Mouse (Mus musculus): ENCODE data around the gene Prss34. TPM values are rescaled to one million over a fixed set of nuclear protein-coding genes. Genes with fewer than 3 reads are reported as not detected.

Prss34 gene
- polyA plus RNA-seq (2016; fragmentation: Nextera tagmentation; extraction: Ambion mirVana) = not detected in 2 replicates

- no peak within 1 kb of the TSS for H3K9ac ChIP-seq
- ATAC-seq (ENCODE audit: insufficient number of reproducible peaks, insufficient read depth, low FRiP score, low TSS enrichment) = no peak
- WGBS = 79% methylated on average over 5 of the region's 5 CpGs
- H3K4me2 ChIP-seq (replicated peaks) = no peak within 1 kb of the TSS
- H3K9me3 ChIP-seq = no peaks in the 10 kb centered on the region
- H3K36me3 ChIP-seq = no peaks in the 10 kb centered on the region
- no peaks in the 10 kb centered on the region for H3K4me1 ChIP-seq
- no peak within 1 kb of the TSS for H3K4me3 ChIP-seq
- no peaks in the 10 kb centered on the region for H3K27me3 ChIP-seq
- no peak within 1 kb of the TSS for H3K27ac ChIP-seq
Measured at GRCm38 (mm10) chr17:25298094-25298493, at the start of gene Prss34. Gene Prss34 (plus strand): TSS chr17:25298394.

GRCm38 (mm10) chr17:25250181-25250835, 47.9 kb upstream of the Prss34 start:
- H3K27ac ChIP-seq = no peak overlapping the region
- no peaks in the 10 kb centered on the region for H3K9me3 ChIP-seq
- WGBS = 80% methylated on average over 8 of the region's 8 CpGs
- ATAC-seq (ENCODE audit: insufficient number of reproducible peaks, insufficient read depth, low FRiP score, low TSS enrichment) = no peak
- H3K27me3 ChIP-seq = peaks cover 29% of the 10 kb centered on the region
- H3K4me1 ChIP-seq = peaks cover 6% of the 10 kb centered on the region; the same call in 1 of the 2 replicates
- H3K9ac ChIP-seq = no peak overlapping the region
- H3K4me3 ChIP-seq = no peak overlapping the region
- 0 out of 2 replicates have a peak, but pooled peaks cover 4% of the 10 kb centered on the region for H3K36me3 ChIP-seq
- H3K4me2 ChIP-seq (replicated peaks) = no peak overlapping the region

- H3K27me3 ChIP-seq = peaks cover 39% of the 10 kb centered on the region
- WGBS = 45% methylated on average over 3 of the region's 3 CpGs
- H3K27ac ChIP-seq = no peak overlapping the region
- no peak overlapping the region for H3K9ac ChIP-seq
- H3K9me3 ChIP-seq = no peaks in the 10 kb centered on the region
- H3K4me3 ChIP-seq = no peak overlapping the region
- H3K4me2 ChIP-seq (replicated peaks) = no peak overlapping the region
- H3K36me3 ChIP-seq = no peaks in the 10 kb centered on the region
- ATAC-seq (ENCODE audit: insufficient number of reproducible peaks, insufficient read depth, low FRiP score, low TSS enrichment) = no peak
- peaks cover 16% of the 10 kb centered on the region for H3K4me1 ChIP-seq
Measured at GRCm38 (mm10) chr17:25252643-25253042, 45.6 kb upstream of the Prss34 start.

GRCm38 (mm10) chr17:25253760-25254159, 44.4 kb upstream of the Prss34 start:
- no peak overlapping the region for H3K4me3 ChIP-seq
- no peak for ATAC-seq (ENCODE audit: insufficient number of reproducible peaks, insufficient read depth, low FRiP score, low TSS enrichment)
- H3K4me1 ChIP-seq = peaks cover 16% of the 10 kb centered on the region
- H3K27me3 ChIP-seq = peaks cover 39% of the 10 kb centered on the region
- no peak overlapping the region for H3K9ac ChIP-seq
- no peaks in the 10 kb centered on the region for H3K36me3 ChIP-seq
- H3K9me3 ChIP-seq = no peaks in the 10 kb centered on the region
- H3K4me2 ChIP-seq (replicated peaks) = no peak overlapping the region
- WGBS = 32% methylated on average over 10 of the region's 10 CpGs
- no peak overlapping the region for H3K27ac ChIP-seq

DNA sequence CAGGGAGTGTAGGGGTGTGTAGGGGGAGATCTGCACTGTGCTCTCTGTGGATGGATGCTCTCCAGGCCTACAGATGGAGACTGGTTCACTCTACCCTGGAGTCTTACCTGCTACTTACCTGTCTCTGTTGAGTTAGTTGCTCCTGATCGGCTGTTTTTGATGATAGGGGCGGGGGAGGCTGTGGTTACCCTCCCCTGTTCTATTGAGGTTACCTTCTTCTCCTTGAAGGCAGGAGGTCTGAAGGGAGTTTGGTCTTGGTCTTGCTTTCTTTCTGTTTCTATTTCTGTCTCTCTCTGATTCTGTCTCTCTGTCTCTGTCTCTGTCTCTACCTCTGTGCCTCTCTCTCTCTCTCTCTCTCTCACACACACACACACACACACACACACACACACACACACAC, 43.1 kb upstream of the Prss34 start:
- peaks cover 16% of the 10 kb centered on the region for H3K4me1 ChIP-seq
- no peak overlapping the region for H3K27ac ChIP-seq
- H3K4me2 ChIP-seq (replicated peaks) = no peak overlapping the region
- peaks cover 39% of the 10 kb centered on the region for H3K27me3 ChIP-seq
- 34% methylated on average over 2 of the region's 2 CpGs for WGBS
- ATAC-seq (ENCODE audit: insufficient number of reproducible peaks, insufficient read depth, low FRiP score, low TSS enrichment) = no peak
- no peaks in the 10 kb centered on the region for H3K9me3 ChIP-seq
- no peak overlapping the region for H3K9ac ChIP-seq
- H3K36me3 ChIP-seq = peaks cover 10% of the 10 kb centered on the region
- no peak overlapping the region for H3K4me3 ChIP-seq

DNA sequence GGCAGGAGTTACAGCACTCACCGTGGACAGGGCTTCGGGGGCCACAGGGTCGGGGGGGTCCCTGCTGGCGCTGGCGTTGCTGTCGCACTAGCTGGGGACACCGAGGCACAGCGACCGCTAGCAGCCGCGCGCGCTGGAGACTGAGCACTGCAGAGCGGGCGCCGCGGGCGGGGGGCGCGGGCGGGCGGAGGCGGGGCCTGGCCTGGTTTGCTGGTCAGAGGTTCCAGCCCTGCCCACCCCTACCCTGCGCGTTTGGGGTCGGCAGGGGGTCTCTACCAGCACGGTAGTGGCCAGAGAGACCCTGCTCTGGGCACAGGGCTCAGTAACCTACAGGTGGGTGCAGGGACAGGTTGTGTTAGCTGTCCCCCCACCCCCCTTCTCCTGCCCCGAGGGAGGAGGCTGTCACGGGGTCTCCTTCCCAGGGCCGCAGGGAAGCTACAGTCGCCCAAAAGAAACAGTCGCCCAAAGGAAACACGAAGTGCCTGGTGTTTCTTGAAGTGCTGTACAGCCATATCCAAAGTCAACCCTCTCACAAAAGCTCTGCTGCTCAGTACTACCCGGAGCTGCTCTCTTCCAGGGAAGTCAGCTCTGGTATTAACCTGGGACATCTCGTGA, 41.9 kb upstream of the Prss34 start, which contains the start of gene Baiap3:
TSS of gene Baiap3 (minus strand) at position 225 of the 615 bp plus-strand sequence.
- peaks cover 16% of the 10 kb centered on the region for H3K4me1 ChIP-seq
- H3K27me3 ChIP-seq = peaks cover 39% of the 10 kb centered on the region
- H3K27ac ChIP-seq = no peak within 1 kb of the TSS

GRCm38 (mm10) chr17:25257804-25258261, 40.4 kb upstream of the Prss34 start:
- 55% methylated on average over 6 of the region's 6 CpGs for WGBS

More for the DNA sequence above, 41.9 kb upstream of the Prss34 start, which contains the start of gene Baiap3:
- 4% methylated on average over 29 of the region's 35 CpGs for WGBS
- Histone ChIP-seq H3K4me3 (peak within 1 kb of the TSS; percentile 36), H3K36me3 (peaks cover 12% of the 10 kb centered on the region), H3K4me2 (replicated peaks) (peak within 1 kb of the TSS; percentile 64), H3K9me3 (no peaks in the 10 kb centered on the region), H3K9ac (peak within 1 kb of the TSS; percentile 31)
- peak; percentile 18; the same call in 1 of the 2 replicates for ATAC-seq (ENCODE audit: insufficient number of reproducible peaks, insufficient read depth, low FRiP score, low TSS enrichment)

DNA sequence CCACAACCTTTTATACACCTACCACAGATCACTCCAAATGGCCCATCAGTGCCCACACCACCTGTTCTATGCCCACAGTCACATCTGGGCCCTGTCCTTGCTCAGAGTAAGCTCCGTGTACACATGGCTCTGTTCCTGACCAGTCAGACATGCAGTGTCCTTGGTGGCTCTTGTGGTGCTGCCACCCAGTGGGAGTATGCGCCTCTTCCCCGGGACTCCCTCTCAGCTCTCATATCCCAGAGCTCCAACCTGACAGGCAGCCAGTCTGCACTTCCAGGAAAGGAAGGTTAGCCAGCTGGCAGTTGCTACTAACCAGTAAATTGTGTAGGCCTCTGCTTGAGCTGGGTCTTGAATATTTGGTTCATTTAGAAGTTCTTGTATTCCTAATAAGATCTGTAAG, 33.7 kb upstream of the Prss34 start:
- no peak overlapping the region for H3K9ac ChIP-seq
- no peak overlapping the region for H3K4me2 ChIP-seq (replicated peaks)
- peaks cover 80% of the 10 kb centered on the region for H3K36me3 ChIP-seq
- no peak overlapping the region for H3K27ac ChIP-seq
- no peak for ATAC-seq (ENCODE audit: insufficient number of reproducible peaks, insufficient read depth, low FRiP score, low TSS enrichment)
- H3K4me3 ChIP-seq = no peak overlapping the region
- no peaks in the 10 kb centered on the region for H3K9me3 ChIP-seq
- no peaks in the 10 kb centered on the region for H3K4me1 ChIP-seq
- WGBS = 84% methylated on average over 3 of the region's 3 CpGs
- no peaks in the 10 kb centered on the region for H3K27me3 ChIP-seq

More at GRCm38 (mm10) chr17:25257804-25258261, 40.4 kb upstream of the Prss34 start:
- Histone ChIP-seq H3K27ac (no peak overlapping the region), H3K27me3 (peaks cover 35% of the 10 kb centered on the region), H3K9ac (no peak overlapping the region), H3K9me3 (no peaks in the 10 kb centered on the region), H3K36me3 (peaks cover 18% of the 10 kb centered on the region), H3K4me1 (peaks cover 16% of the 10 kb centered on the region), H3K4me2 (replicated peaks) (no peak overlapping the region), H3K4me3 (no peak overlapping the region)
- no peak for ATAC-seq (ENCODE audit: insufficient number of reproducible peaks, insufficient read depth, low FRiP score, low TSS enrichment)

GRCm38 (mm10) chr17:25270795-25271335, 27.3 kb upstream of the Prss34 start:
- Histone ChIP-seq H3K4me2 (replicated peaks) (peak overlapping the region; percentile 91), H3K4me3 (0 out of 2 replicates have a peak overlapping the region, but pooled peaks have one; percentile 1), H3K4me1 (peaks cover 24% of the 10 kb centered on the region), H3K27ac (no peak overlapping the region), H3K27me3 (no peaks in the 10 kb centered on the region), H3K9me3 (no peaks in the 10 kb centered on the region), H3K36me3 (peaks cover 46% of the 10 kb centered on the region), H3K9ac (peak overlapping the region; percentile 100)
- ATAC-seq (ENCODE audit: insufficient number of reproducible peaks, insufficient read depth, low FRiP score, low TSS enrichment) = no peak
- 86% methylated on average over 2 of the region's 2 CpGs for WGBS

DNA sequence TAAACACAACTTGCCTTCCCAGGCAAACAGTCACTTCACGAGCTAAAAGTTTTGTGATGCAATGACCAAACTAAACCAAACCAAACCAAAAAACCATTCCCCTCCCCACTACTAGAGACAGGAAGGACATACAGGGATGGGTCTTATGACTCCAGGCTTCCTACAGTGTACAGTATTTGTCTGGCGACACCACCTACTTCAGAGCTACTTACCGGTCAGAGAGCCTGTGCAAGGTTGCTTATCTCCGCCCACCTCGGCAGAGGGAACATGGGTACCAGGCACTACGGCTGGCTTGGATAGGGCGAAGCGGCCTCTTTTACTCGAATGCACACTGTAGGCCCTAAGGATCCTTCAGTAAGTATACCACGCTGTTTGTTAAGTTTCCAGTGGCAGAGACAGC, 25.9 kb upstream of the Prss34 start:
- 1% methylated on average over 10 of the region's 10 CpGs for WGBS
- ATAC-seq (ENCODE audit: insufficient number of reproducible peaks, insufficient read depth, low FRiP score, low TSS enrichment) = no peak

GRCm38 (mm10) chr17:25272951-25273705, 25.1 kb upstream of the Prss34 start:
- peak overlapping the region; percentile 100 for H3K9ac ChIP-seq
- H3K27ac ChIP-seq = peak overlapping the region; percentile 98
- H3K4me3 ChIP-seq = peak overlapping the region; percentile 94
- peaks cover 23% of the 10 kb centered on the region for H3K36me3 ChIP-seq
- under 1% methylated on average over 86 of the region's 92 CpGs for whole genome bisulfite sequencing
- H3K4me2 ChIP-seq (replicated peaks) = peak overlapping the region; percentile 91
- H3K9me3 ChIP-seq = no peaks in the 10 kb centered on the region
- no peaks in the 10 kb centered on the region for H3K27me3 ChIP-seq
- peaks cover 24% of the 10 kb centered on the region for H3K4me1 ChIP-seq
- ATAC-seq (ENCODE audit: insufficient number of reproducible peaks, insufficient read depth, low FRiP score, low TSS enrichment) = peak; percentile 88

More for the DNA sequence above, 25.9 kb upstream of the Prss34 start:
- Histone ChIP-seq H3K4me2 (replicated peaks) (peak overlapping the region; percentile 91), H3K4me1 (peaks cover 24% of the 10 kb centered on the region), H3K4me3 (peak overlapping the region; percentile 94), H3K36me3 (peaks cover 31% of the 10 kb centered on the region), H3K9me3 (no peaks in the 10 kb centered on the region), H3K9ac (peak overlapping the region; percentile 100), H3K27me3 (no peaks in the 10 kb centered on the region), H3K27ac (peak overlapping the region; percentile 98; the same call in 1 of the 2 replicates)
